Mouse (Mus musculus) heart, embryonic 12.5 days (tissue): ENCODE measurements around the gene Psenen. TPM values are rescaled to one million over a fixed set of nuclear protein-coding genes. Genes with fewer than 3 reads are reported as not detected.
A peak's percentile ranks its signal among the peaks of the same experiment; 100 is the strongest.

Experiments
- ATAC-seq: fragments of 200-750 bp; cut with Nextera tagmentation; 2 replicates; pipeline ENCODE4 v1.8.0; 2017; ENCODE audit warnings: moderate TSS enrichment, moderate library complexity; ENCODE audit not compliant: insufficient number of reproducible peaks, low FRiP score
- H3K27ac ChIP-seq: fragments of 300-500 bp; sonication (generic); 2 replicates; pipeline ENCODE4 v1.5.1; 2016; ENCODE audit warnings: mild to moderate bottlenecking, moderate library complexity; ENCODE audit not compliant: poor library complexity, severe bottlenecking
- H3K27me3 ChIP-seq: fragments of 300-500 bp; sonication (generic); replicated peaks from 2 replicates; pipeline ENCODE4 v1.6.1; 2016; ENCODE audit warnings: mild to moderate bottlenecking, moderate library complexity
- H3K36me3 ChIP-seq: fragments of 300-500 bp; sonication (generic); 2 replicates; pipeline ENCODE4 v1.6.1; 2016; ENCODE audit warnings: mild to moderate bottlenecking, moderate library complexity
- H3K4me1 ChIP-seq: fragments of 300-500 bp; sonication (generic); replicated peaks from 2 replicates; pipeline ENCODE4 v1.6.1; 2016; ENCODE audit warnings: mild to moderate bottlenecking
- H3K4me2 ChIP-seq: fragments of 300-500 bp; sonication (generic); 2 replicates; pipeline ENCODE4 v1.6.1; 2016; ENCODE audit warnings: mild to moderate bottlenecking, moderate library complexity
- H3K4me3 ChIP-seq: fragments of 300-500 bp; sonication (generic); 2 replicates; pipeline ENCODE4 v1.5.1; 2016; ENCODE audit warnings: mild to moderate bottlenecking
- H3K9ac ChIP-seq: fragments of 300-500 bp; sonication (generic); 2 replicates; pipeline ENCODE4 v1.6.1; 2016; ENCODE audit warnings: mild to moderate bottlenecking, moderate library complexity
- H3K9me3 ChIP-seq: fragments of 300-500 bp; sonication (generic); replicated peaks from 2 replicates; pipeline ENCODE4 v1.6.1; 2016; ENCODE audit warnings: mild to moderate bottlenecking, moderate library complexity
- WGBS: fragments of 180-500 bp; shearing (Covaris S2); methylation state at CpG from one replicate; pipeline ENCODE4 v1.1.7; 2016; 5-methylcytosine and 5-hydroxymethylcytosine counted together
- polyA plus RNA-seq: library from polyadenylated mRNA; unstranded; fragments of >200 nt; fragmentation: Nextera tagmentation; extraction: Ambion mirVana; gene quantifications from 2 replicates; pipeline ENCODE4 v1.2.1, GENCODE M21; 2016

Psenen gene
- 115 and 124 TPM in 2 replicates for polyA plus RNA-seq

DNA sequence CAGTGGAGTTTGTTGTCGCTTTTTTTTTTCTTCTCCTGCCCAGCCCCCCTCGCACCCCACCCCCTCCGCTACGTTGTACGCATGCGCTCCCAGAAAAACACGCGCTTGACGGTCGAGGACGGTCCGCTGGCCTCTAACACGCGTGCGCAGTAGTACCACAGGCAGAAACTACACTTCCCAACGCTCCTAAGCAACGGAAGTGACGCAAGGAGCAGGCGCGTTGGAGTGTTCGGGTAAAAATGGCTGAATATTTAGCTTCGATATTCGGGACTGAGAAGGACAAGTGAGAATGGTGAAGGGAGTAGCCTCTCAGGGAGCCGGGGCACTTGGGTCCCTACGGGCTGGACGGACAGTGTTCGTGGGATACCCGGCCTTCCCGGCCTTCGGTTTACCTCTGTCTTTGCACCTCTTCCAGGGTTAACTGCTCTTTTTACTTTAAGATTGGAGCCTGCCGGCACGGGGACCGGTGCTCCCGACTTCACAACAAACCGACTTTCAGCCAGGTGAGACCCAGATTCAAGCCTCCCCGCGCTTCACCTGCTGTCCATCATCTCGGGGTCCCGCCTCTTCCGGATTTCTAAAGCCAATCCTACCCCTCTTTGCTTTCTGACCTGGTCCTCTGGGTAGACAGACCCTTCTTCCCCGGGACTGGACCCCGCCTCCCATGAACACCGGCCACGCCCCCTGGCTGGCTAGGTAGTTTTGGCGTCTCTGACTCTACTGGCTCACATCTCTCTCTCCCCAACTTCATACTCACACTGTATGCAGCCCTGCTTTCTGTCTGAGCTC lies at the start of gene Psenen, which contains the start of the genes U2af1l4 and Gm49396:
Gene Psenen, minus strand, starts transcription at position 511 of the 789 bp plus-strand sequence.
Gene U2af1l4, plus strand, starts transcription at position 185 of the 789 bp plus-strand sequence.
Gene Gm49396, plus strand, starts transcription at position 228 of the 789 bp plus-strand sequence.
- Histone ChIP-seq H3K9ac (peak within 1 kb of the TSS; percentile 77), H3K4me2 (peak within 1 kb of the TSS; percentile 84), H3K27me3 (no peaks in the 10 kb centered on the region), H3K9me3 (no peaks in the 10 kb centered on the region), H3K4me1 (peaks cover 16% of the 10 kb centered on the region), H3K36me3 (peaks cover 35% of the 10 kb centered on the region), H3K27ac (peak within 1 kb of the TSS; percentile 94), H3K4me3 (peak within 1 kb of the TSS; percentile 68)
- ATAC-seq: peak; percentile 89
- under 1% methylated on average over 45 of the region's 45 CpGs for WGBS

DNA sequence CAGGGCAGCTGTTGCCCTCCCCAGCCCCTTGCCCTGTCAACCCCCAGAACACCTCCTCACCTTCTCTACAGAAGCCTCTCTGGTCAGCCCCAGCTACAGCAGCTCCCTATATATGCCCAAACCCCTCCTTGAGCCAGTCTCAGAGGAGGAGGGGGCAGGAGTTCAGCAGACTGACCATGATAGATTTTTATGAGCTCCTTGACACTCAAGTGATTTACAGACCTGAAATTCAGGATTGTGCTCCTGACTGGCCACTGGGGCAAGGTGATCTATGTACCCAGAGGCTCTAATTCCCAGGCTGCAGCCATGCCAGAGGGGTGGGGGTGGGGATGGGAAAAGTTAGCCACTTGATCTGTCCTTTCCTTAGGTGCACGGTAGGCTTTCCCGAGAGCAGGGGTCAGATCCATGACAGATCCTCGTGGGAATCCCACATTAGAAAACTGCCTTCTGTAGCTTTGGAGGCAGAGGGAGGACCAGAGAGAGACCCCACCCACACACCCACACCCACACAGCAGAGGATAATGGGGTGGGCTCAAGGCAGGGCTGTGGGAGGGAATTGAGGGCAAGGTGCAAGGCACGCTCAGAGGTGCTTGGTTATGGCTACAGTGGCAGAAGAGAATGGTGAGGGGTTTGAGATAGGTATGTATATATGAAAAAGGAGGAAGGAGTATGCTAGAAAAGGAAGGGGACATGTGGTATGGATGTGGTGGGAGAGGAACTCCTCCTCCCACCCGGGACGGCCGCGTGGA lies 49.4 kb upstream of the Psenen start, which contains the start of gene Upk1a:
Gene Upk1a, minus strand, starts transcription at position 194 of the 749 bp plus-strand sequence.
- Histone ChIP-seq H3K36me3 (peaks cover 21% of the 10 kb centered on the region), H3K4me1 (peaks cover 9% of the 10 kb centered on the region), H3K9me3 (no peaks in the 10 kb centered on the region), H3K9ac (no peak within 1 kb of the TSS), H3K4me2 (no peak within 1 kb of the TSS), H3K27me3 (no peaks in the 10 kb centered on the region), H3K27ac (no peak within 1 kb of the TSS), H3K4me3 (no peak within 1 kb of the TSS)
- 71% methylated on average over 8 of the region's 8 CpGs for WGBS
- no peak for ATAC-seq

DNA sequence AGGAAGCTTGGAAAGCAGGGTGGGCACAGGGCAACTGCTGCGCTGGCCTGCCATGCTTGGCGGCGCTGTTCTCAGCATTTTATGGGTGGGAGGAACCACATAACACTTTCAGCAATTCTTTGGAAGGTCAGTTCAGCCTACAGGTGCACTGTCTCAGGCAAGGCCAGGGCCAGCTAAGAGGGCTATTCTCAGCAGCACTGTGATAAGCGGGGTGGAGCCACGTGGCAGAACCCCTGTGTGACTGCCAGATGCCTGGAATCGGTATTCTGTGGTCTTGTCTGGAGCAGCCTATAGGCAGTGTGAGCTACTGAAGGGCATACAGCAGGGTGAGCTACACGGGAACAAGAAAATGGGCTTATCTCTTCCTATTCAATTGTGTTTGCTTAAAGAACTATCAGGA lies 46.6 kb upstream of the Psenen start:
- WGBS: 33% methylated on average over 7 of the region's 7 CpGs
- 0 out of 2 replicates have a peak, but pooled peaks have one; percentile 20 for ATAC-seq
- H3K9ac ChIP-seq: no peak overlapping the region; the same call in 1 of the 2 replicates
- no peaks in the 10 kb centered on the region for H3K27me3 ChIP-seq
- no peak overlapping the region for H3K4me3 ChIP-seq
- H3K4me2 ChIP-seq: no peak overlapping the region
- H3K27ac ChIP-seq: no peak overlapping the region
- peaks cover 9% of the 10 kb centered on the region for H3K4me1 ChIP-seq
- H3K9me3 ChIP-seq: no peaks in the 10 kb centered on the region
- H3K36me3 ChIP-seq: no peaks in the 10 kb centered on the region

DNA sequence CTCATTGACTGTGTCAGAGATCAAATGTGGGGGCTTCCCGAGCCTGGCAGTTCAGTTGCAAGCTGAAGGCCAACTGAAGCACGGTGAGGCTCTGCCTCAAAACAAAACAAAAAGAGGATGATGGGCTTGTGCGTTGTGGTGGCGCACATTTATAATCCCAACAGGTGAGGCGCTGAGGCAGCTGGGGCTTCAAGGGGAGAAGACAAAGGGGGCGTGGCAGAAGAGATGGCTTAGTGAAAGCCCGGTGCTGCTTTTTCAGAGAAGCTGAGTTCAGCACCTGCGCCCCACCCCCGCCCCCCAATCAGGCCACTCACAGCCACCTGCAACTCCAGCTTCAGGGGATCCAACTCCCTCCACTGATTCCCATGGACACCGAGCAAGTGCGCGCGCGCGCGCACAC lies 45.0 kb upstream of the Psenen start:
- Histone ChIP-seq H3K36me3 (no peaks in the 10 kb centered on the region), H3K9me3 (no peaks in the 10 kb centered on the region), H3K4me1 (peaks cover 9% of the 10 kb centered on the region), H3K27ac (no peak overlapping the region), H3K4me2 (no peak overlapping the region), H3K9ac (no peak overlapping the region), H3K27me3 (no peaks in the 10 kb centered on the region), H3K4me3 (no peak overlapping the region)
- WGBS: 53% methylated on average over 16 of the region's 16 CpGs
- no peak for ATAC-seq

DNA sequence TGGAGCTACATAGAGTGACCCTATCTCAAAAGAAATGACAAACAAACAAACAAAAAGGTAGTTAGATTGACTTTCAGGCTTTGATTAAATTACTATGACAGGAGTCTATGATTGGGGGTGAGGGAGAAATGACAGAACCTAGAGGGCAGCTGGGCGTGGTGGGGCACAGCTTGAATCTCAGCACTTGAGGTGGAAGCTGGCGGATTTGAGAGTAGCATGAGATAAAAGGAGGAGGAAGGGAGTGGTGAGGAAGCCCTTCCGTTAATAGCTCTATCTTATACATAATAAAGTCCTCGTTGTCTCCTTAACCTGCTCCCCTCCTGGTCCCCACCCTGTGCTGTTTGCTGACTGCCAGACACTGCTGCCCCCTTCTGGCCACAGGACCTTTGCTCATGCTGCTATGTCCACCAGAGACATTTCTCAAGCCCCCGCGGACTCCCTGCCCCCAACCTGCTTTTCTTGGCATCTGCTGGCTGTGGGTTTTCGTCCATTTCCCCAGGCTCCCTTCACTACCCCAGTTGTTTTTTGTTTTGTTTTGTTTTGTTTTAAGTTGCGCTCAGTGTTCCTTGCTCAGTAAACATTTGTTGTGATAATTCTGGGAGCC lies 44.4 kb upstream of the Psenen start:
- 26% methylated on average over 8 of the region's 8 CpGs for WGBS
- no peak for ATAC-seq

DNA sequence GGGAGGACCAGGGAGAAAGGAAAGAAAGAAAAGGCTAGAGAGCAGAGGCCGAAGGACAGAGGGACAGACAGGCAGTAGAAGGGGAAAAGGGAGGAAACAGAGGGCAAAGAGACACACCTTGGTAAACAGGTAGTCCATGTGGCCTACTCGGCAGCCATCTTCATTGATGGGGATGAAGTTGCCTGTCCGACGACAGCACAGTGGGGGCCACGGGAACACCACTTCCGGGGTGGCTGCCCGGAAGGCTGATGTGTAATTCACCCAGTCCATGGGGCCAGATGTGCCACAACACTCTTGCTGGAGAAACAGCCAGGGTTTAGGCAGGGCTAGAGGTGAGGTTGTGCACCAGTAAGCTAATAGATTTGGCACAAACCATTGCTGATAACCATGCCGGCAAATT lies 41.5 kb upstream of the Psenen start:
- H3K4me3 ChIP-seq: no peak overlapping the region
- H3K4me2 ChIP-seq: no peak overlapping the region
- peaks cover 12% of the 10 kb centered on the region for H3K4me1 ChIP-seq
- H3K9ac ChIP-seq: no peak overlapping the region
- no peak overlapping the region for H3K27ac ChIP-seq
- no peak for ATAC-seq
- 87% methylated on average over 8 of the region's 8 CpGs for WGBS
- no peaks in the 10 kb centered on the region for H3K36me3 ChIP-seq
- no peaks in the 10 kb centered on the region for H3K27me3 ChIP-seq
- H3K9me3 ChIP-seq: no peaks in the 10 kb centered on the region

More for the DNA sequence above, 44.4 kb upstream of the Psenen start:
- Histone ChIP-seq H3K9me3 (no peaks in the 10 kb centered on the region), H3K27me3 (no peaks in the 10 kb centered on the region), H3K4me3 (no peak overlapping the region), H3K27ac (no peak overlapping the region), H3K9ac (no peak overlapping the region), H3K36me3 (no peaks in the 10 kb centered on the region), H3K4me2 (no peak overlapping the region), H3K4me1 (peaks cover 10% of the 10 kb centered on the region)

DNA sequence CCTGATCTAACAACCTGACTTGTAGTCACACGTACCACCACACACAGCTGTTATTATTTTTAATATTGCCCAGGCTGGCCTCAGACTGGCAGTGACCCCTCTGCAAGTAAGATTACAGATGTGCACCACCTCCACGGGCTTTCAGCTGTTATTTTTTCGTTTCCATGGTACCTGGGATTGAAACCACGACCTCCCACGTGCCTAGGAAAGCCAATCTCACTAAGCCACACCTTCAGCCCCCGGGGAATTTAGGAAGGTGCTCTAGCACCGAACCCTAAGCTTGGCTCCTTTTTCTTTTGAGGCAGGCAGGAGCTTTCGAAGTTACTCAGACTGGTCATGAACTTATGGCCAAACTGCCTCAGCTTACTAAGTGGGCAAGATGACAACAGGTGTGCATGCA lies 41.0 kb upstream of the Psenen start:
- H3K36me3 ChIP-seq: no peaks in the 10 kb centered on the region
- WGBS: 61% methylated on average over 8 of the region's 8 CpGs
- H3K4me3 ChIP-seq: no peak overlapping the region
- no peaks in the 10 kb centered on the region for H3K27me3 ChIP-seq
- peaks cover 14% of the 10 kb centered on the region for H3K4me1 ChIP-seq
- H3K9ac ChIP-seq: no peak overlapping the region
- no peak for ATAC-seq
- H3K4me2 ChIP-seq: no peak overlapping the region
- H3K27ac ChIP-seq: no peak overlapping the region
- no peaks in the 10 kb centered on the region for H3K9me3 ChIP-seq

DNA sequence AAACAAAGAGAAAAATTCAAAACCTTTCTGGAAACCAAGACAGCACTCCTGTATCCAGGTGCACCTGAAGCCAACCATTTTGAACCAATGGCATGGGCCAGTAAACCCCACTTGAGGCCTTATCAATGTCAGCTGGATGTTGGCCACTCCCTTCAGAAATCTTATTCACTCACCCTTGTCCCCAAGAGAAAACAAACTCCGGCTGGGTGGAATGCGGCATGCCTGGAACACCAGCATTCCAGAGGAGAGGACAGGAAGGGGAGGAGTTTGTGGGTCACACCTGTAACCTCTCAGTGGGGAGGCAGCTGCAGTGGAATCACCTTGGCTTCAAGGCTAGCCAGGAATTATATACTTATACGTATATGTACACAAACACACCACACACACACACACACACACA lies 39.2 kb upstream of the Psenen start:
- no peaks in the 10 kb centered on the region for H3K27me3 ChIP-seq
- no peaks in the 10 kb centered on the region for H3K9me3 ChIP-seq
- H3K9ac ChIP-seq: no peak overlapping the region
- no peak overlapping the region for H3K4me2 ChIP-seq
- 23% methylated on average over 3 of the region's 3 CpGs for WGBS
- H3K36me3 ChIP-seq: no peaks in the 10 kb centered on the region
- H3K4me1 ChIP-seq: peaks cover 14% of the 10 kb centered on the region
- no peak overlapping the region for H3K27ac ChIP-seq
- no peak for ATAC-seq
- H3K4me3 ChIP-seq: no peak overlapping the region

DNA sequence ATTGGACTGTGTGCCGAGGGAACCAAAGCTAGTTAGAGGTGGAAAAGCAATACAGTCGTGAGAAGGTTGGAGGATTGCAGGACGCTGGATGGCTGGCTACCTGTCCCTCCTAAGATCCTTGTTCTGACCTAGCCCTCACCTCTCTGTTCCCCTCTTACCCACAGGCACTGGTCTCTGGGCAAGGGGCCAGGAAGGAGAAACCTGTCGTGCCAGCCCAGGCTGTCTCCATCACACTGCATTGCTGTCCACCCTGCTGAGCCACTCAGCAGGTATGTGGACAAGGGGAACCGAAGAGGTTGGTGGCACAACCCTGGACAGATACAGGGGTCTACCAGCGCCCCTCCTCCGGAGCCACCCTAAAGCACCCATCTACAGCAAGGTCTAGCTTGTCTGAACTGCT lies 37.2 kb upstream of the Psenen start:
- peak; percentile 24; the same call in 1 of the 2 replicates for ATAC-seq
- H3K27ac ChIP-seq: no peak overlapping the region
- peak overlapping the region; percentile 42; the same call in 1 of the 2 replicates for H3K4me2 ChIP-seq

DNA sequence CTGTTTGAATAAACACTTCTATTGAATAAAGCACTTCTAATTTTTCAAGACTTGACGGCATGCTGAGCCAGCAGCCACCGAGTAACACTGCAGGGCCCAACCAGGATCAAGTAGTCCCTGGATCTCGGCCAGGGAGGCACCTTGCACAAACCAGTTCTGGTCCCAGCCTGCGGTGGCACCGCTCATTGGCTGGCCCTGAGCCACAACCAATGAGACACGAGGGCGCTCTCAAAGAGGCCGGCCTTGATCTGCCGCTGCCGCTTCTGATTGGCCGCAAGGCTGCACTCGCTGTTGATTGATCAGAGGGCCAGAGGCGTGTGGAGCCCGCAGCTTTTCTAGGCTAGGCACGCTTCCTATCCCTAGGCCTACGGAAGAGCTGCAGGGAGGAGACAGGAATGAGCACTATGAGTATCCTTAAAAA lies 36.5 kb upstream of the Psenen start:
- H3K9ac ChIP-seq: no peak overlapping the region
- 0 out of 2 replicates have a peak, but pooled peaks cover 3% of the 10 kb centered on the region for H3K27me3 ChIP-seq
- H3K4me2 ChIP-seq: peak overlapping the region; percentile 42
- H3K27ac ChIP-seq: no peak overlapping the region
- peaks cover 14% of the 10 kb centered on the region for H3K4me1 ChIP-seq
- 1% methylated on average over 16 of the region's 16 CpGs for WGBS
- H3K36me3 ChIP-seq: no peaks in the 10 kb centered on the region
- no peak overlapping the region for H3K4me3 ChIP-seq
- no peaks in the 10 kb centered on the region for H3K9me3 ChIP-seq
- peak; percentile 95 for ATAC-seq

More for the DNA sequence above, 37.2 kb upstream of the Psenen start:
- Histone ChIP-seq H3K4me1 (peaks cover 14% of the 10 kb centered on the region), H3K36me3 (no peaks in the 10 kb centered on the region), H3K27me3 (no peaks in the 10 kb centered on the region), H3K9ac (no peak overlapping the region), H3K9me3 (no peaks in the 10 kb centered on the region), H3K4me3 (no peak overlapping the region)
- WGBS: 68% methylated on average over 7 of the region's 7 CpGs
